Mouse (Mus musculus): ENCODE results near the gene Tmem145.

GRCm38 (mm10) chr7:25311193-25311592 lies 5.3 kb downstream of the Tmem145 start:
- TF ChIP-seq POLR2A (IDR thresholded peaks at IDR 0.05; ENCODE audit: low read depth, low read length) (no peak), CTCF (IDR thresholded peaks at IDR 0.05; ENCODE audit: extremely low read depth, insufficient read length, insufficient replicate concordance, low read depth, low read length) (no peak)
